ENCODE assay signal across 12 mouse cellular contexts in the genomic region with DNA sequence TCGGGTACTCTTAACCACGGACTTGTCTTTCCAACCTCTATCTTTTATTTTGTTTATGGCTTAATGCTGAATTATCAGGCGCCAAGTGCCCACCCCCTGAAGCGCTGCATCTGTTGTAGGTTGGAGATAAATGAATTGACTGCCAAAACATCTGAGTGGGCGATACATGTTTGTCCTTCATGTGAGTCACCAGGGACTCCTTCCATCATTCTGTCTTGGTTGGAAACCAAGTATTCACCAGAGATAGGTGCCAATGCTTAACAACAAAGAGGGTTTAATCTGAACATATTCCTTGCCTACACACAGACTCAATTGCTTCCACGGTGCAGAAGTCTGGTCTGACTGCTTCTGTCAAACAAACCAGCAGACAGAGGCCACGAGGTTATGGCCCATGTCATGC.
DNase-seq lines count a peak whose midpoint lies in the region.
"Had no signal": no experiment of that assay in that cellular context is flagged by ENCODE, and none has a peak within 500 bp of the region (broad histone marks: within the 10 kb centered on the region; RNA-seq: fewer than 3 reads in every experiment).

No protein-coding gene starts in this region.

- intact Hi-C loops in left cerebral cortex, postnatal 4 days (cut with DNase I), result no loop called here
- intact Hi-C loops in heart, postnatal 14 days (cut with DNase I), result no loop called here

- peak; percentile 41 for DNase-seq in heart, adult 11 months
- no peak for DNase-seq in heart, adult 18-20 months
- DNase-seq in 3T3-L1 (ENCODE audit: low read depth, low spot score), result peak; percentile 40
- DNase-seq in fat pad, adult 2 months (ENCODE audit: extremely low read depth, low read depth, low spot score), result peak; percentile 83
- peak; percentile 14 for DNase-seq in left cerebral cortex, postnatal 4 days
- DNase-seq in heart, postnatal 14 days, result no peak
- DNase-seq in heart, adult 9 months (ENCODE audit: low spot score in 2 of 2), result no peak
- no peak for DNase-seq in ovary, postnatal 14 days (ENCODE audit: low spot score)
- DNase-seq: cerebellum, adult 2 months; embryo, embryonic 11 days; gastrocnemius, adult 2 months; heart, postnatal 4 days had no signal

Comparison
In these comparisons a context has a peak if more than half of its experiments do, and no peak if none do; other contexts are left out.
1. DNase-seq: peak in heart, adult 11 months (single experiment), 3T3-L1 (single experiment), fat pad, adult 2 months (single experiment) and left cerebral cortex, postnatal 4 days (single experiment); none in heart, adult 18-20 months (0 of 2), heart, postnatal 14 days (0 of 2), heart, adult 9 months (0 of 2) and ovary, postnatal 14 days (single experiment).